Mouse (Mus musculus) thymus, postnatal 10 days (tissue): ENCODE results near the gene Gm7849.
"Not testable (repeated sequence)": the region's sequence is repeated elsewhere in the genome, so short reads cannot be mapped to it uniquely, and the experiment has no call there.

ENCODE experiments used
- DNase-seq, 2 experiments: peaks; one replicate each; pipeline ENCODE4 v3.0.0; 2021; ENCODE audit warnings: low spot score in 2 of 2

The Gm7849 gene

DNA sequence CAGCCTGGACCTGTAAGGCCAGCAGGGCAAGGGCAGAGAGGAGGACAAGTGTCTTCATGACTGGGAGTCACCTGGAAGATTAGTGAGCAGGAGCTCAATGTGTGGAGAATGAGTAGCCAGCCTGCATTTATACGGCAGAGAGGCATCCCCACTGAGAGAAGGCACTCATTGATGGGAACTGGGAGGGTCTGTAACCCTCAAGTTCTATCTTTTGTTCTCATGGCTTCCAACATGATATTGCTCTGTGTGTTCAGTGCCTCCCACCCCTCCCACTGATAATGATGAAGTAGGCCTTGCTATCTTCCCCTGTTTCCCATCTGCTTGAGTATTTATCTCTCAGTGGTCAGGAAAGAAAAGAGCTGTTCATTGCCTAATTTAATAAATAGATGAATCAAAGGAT lies at the start of gene Gm7849:
Gene Gm7849 (minus strand): TSS at position 101 of the 400 bp plus-strand sequence.
- not testable (repeated sequence) for DNase-seq

DNA sequence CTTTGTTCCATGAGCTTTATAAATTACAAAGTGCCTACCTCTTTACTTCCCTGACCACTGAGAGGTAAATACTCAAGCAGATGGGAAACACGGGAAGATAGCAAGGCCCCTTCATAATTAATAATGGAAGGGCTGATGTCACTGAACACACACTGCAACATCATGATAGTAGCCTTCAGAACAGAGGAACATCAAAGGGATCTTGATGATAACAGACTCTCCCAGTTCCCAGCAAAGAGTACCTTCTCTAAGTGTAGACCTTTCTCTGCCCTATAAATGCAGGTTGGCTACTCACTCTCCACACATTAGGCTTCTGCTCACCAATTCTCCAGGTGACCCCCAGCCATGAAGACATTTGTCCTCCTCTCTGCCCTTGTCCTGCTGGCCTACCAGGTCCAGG lies 29.2 kb downstream of the Gm7849 start, which contains the start of gene Defa36:
Gene Defa36 (plus strand): TSS at position 301 of the 400 bp plus-strand sequence.
- not testable (repeated sequence) for DNase-seq
